ENCODE assay signal across 15 mouse cellular contexts in genomic region chr1:175554641-175555040, GRCm38 (mm10).
"Had no signal": no experiment of that assay in that cellular context is flagged by ENCODE, and none has a peak within 500 bp of the region (broad histone marks: within the 10 kb centered on the region; RNA-seq: fewer than 3 reads in every experiment).

No protein-coding gene starts in this region.

- DNase-seq: kidney, adult 11 months; kidney, adult 8-10 months; kidney, postnatal 10 days; kidney, postnatal 36 days; layer of hippocampus, postnatal 36 days; liver, embryonic 13.5 days; lung, adult 2 months; lung, postnatal 14 days; lung, postnatal 4 days; right cerebral cortex, adult 18-20 months; right cerebral cortex, postnatal 14 days; right cerebral cortex, postnatal 4 days; spleen, adult 18-20 months; thymus, adult 18-20 months; thymus, postnatal 36 days had no signal
